Mouse (Mus musculus) intestine, postnatal 0 days (tissue): Measurements from ENCODE around the gene Tyrobp. TPM values are rescaled to one million over a fixed set of nuclear protein-coding genes. Genes with fewer than 3 reads are reported as not detected.

Experiments used
- ATAC-seq: fragments of 200-750 bp; cut with Nextera tagmentation; 2 replicates; pipeline ENCODE4 v1.8.0; 2017; ENCODE audit warnings: mild to moderate bottlenecking, moderate TSS enrichment, moderate library complexity
- H3K27ac ChIP-seq: fragments of 300-500 bp; sonication (generic); 2 replicates; pipeline ENCODE4 v1.5.1; 2014; ENCODE audit warnings: mild to moderate bottlenecking, low read depth, low read length, moderate library complexity
- H3K27me3 ChIP-seq: fragments of 300-500 bp; sonication (generic); replicated peaks from 2 replicates; pipeline ENCODE4 v1.6.1; 2014; ENCODE audit warnings: low read length, mixed read lengths; ENCODE audit not compliant: control insufficient read depth, insufficient read depth
- H3K36me3 ChIP-seq: fragments of 300-500 bp; sonication (generic); 2 replicates; pipeline ENCODE4 v1.6.1; 2014; ENCODE audit warnings: mild to moderate bottlenecking, moderate library complexity; ENCODE audit not compliant: control insufficient read depth, insufficient read depth
- H3K4me1 ChIP-seq: fragments of 300-500 bp; sonication (generic); replicated peaks from 2 replicates; pipeline ENCODE4 v1.6.1; 2014; ENCODE audit warnings: antibody characterized with exemption, low read length, mixed read lengths; ENCODE audit not compliant: control insufficient read depth, insufficient read depth
- H3K4me2 ChIP-seq: fragments of 300-500 bp; sonication (generic); replicated peaks from 2 replicates; pipeline ENCODE4 v1.6.1; 2014; ENCODE audit warnings: low read depth, mild to moderate bottlenecking, moderate library complexity
- H3K4me3 ChIP-seq: fragments of 300-500 bp; sonication (generic); 2 replicates; pipeline ENCODE4 v1.5.1; 2014; ENCODE audit warnings: low read depth, low read length
- H3K9ac ChIP-seq: fragments of 300-500 bp; sonication (generic); 2 replicates; pipeline ENCODE4 v1.6.1; 2014; ENCODE audit warnings: mild to moderate bottlenecking, low read depth, low read length
- H3K9me3 ChIP-seq: fragments of 300-500 bp; sonication (generic); 2 replicates; pipeline ENCODE4 v1.6.1; 2016; ENCODE audit warnings: mixed run types; ENCODE audit not compliant: control insufficient read depth
- CTCF ChIP-seq: sonication (generic); IDR thresholded peaks from 2 replicates; pipeline ENCODE4 v1.5.1; 2016; ENCODE audit warnings: low read depth, mild to moderate bottlenecking, control low read depth, antibody characterized with exemption, moderate library complexity
- WGBS: fragments of 180-500 bp; shearing (Covaris S2); extraction: QIAGEN DNeasy Blood & Tissue Kit; methylation state at CpG from one replicate; pipeline ENCODE4 v1.1.7; 2014; 5-methylcytosine and 5-hydroxymethylcytosine counted together
- polyA plus RNA-seq: library from polyadenylated mRNA; unstranded; fragments of >200 nt; fragmentation: Nextera tagmentation; extraction: Ambion mirVana; gene quantifications from 2 replicates; pipeline ENCODE4 v1.2.1, GENCODE M21; 2015

The Tyrobp gene
- polyA plus RNA-seq, 1 experiment from 2014 or later: 63.6 TPM

DNA sequence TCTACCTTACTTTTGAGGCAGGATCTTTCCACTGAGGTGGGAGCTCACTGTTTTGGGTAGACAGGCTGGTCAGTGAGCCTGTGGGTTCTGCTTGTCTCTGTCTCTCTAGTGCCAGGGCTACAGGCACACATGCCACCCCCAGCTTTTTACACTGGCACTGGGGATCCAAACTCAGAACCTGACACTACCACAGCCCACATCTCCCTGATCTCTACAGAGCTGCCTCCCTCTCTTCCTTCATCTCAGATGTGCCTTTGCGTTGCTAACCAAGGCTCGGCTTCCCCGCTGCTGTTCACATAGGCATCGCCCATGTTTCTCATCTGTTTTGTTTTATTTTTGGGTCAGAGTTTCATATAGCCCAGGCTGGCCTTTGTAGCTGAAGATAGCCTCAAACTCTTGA is 19.9 kb upstream of the Tyrobp start:
- Histone ChIP-seq H3K9ac (no peak overlapping the region), H3K27ac (peak overlapping the region; percentile 15; the same call in 1 of the 2 replicates), H3K4me1 (no peaks in the 10 kb centered on the region), H3K9me3 (no peaks in the 10 kb centered on the region), H3K27me3 (no peaks in the 10 kb centered on the region), H3K36me3 (no peaks in the 10 kb centered on the region), H3K4me2 (no peak overlapping the region), H3K4me3 (no peak overlapping the region)
- ATAC-seq: no peak
- WGBS: 88% methylated on average over 4 of the region's 4 CpGs
- no peak for TF ChIP-seq CTCF

DNA sequence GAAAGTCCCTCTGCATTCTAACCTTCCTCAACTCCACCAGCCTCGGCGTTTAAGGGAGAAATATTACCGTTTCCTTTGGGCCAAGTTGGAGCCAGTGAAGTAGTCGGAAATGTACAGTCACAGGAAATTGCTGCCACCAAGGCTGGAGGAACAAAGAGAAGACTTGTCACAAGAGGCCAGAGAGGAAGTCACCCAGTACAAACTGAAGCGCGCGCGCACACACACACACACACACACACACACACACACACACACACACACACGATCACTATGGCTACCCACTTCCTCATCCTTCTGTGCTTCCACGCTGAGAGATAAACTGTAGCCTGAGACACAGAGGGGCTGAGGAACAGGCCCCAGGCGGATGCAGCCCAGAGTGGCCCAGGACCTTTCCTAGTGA is 19.2 kb upstream of the Tyrobp start:
- no peaks in the 10 kb centered on the region for H3K27me3 ChIP-seq
- ATAC-seq: no peak
- H3K27ac ChIP-seq: no peak overlapping the region
- H3K9me3 ChIP-seq: no peaks in the 10 kb centered on the region
- 61% methylated on average over 10 of the region's 11 CpGs for WGBS
- no peaks in the 10 kb centered on the region for H3K36me3 ChIP-seq
- H3K9ac ChIP-seq: no peak overlapping the region
- no peak for TF ChIP-seq CTCF
- no peaks in the 10 kb centered on the region for H3K4me1 ChIP-seq
- H3K4me3 ChIP-seq: no peak overlapping the region
- no peak overlapping the region for H3K4me2 ChIP-seq

DNA sequence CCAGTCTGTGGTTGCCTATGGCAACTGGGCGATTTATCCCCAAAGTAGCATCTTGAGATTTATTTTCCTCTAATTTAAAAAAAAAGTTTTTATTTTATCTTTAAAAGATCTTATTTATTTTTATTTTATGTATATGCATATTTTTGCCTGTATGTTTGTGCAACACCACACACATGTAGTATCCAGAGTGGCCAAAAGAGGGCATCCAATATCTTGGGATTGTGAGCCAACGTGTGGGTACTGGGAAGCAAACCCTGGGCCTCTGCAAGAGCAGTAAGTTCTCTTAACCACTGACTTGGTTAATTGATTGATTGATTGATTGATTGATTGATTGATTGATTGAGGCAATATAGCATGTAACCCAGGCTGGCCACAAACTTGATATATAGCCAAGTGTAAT is 18.7 kb upstream of the Tyrobp start:
- Histone ChIP-seq H3K4me1 (no peaks in the 10 kb centered on the region), H3K36me3 (no peaks in the 10 kb centered on the region), H3K9ac (no peak overlapping the region), H3K9me3 (no peaks in the 10 kb centered on the region), H3K27me3 (no peaks in the 10 kb centered on the region), H3K4me3 (no peak overlapping the region), H3K4me2 (no peak overlapping the region), H3K27ac (no peak overlapping the region)
- ATAC-seq: no peak
- peak; percentile 36 for TF ChIP-seq CTCF
- WGBS: 34% methylated on average over 2 of the region's 2 CpGs

DNA sequence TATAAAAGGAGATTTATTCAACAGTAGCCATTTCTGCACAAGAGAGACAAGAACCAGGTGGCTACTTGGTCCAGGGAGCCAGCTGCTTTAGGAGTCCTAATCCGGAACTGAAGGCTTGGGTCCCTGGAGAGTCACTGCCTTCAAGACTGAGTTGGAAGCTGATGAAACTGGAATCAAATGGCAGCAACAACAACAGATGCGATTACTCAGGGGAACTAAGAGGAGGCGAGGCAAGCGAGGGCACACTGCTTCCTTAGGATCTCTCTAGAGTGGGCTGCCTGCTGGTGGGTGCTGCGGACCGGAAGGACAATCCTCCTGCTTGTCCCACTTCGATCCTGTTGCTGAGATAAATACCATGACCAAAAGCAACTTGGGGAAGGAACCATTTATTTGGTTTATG is 13.9 kb upstream of the Tyrobp start:
- no peak overlapping the region for H3K4me2 ChIP-seq
- H3K27ac ChIP-seq: no peak overlapping the region
- no peak for TF ChIP-seq CTCF
- no peak for ATAC-seq
- H3K9ac ChIP-seq: no peak overlapping the region
- no peaks in the 10 kb centered on the region for H3K27me3 ChIP-seq
- 55% methylated on average over 7 of the region's 7 CpGs for WGBS
- H3K4me3 ChIP-seq: no peak overlapping the region
- H3K4me1 ChIP-seq: no peaks in the 10 kb centered on the region
- no peaks in the 10 kb centered on the region for H3K9me3 ChIP-seq
- no peaks in the 10 kb centered on the region for H3K36me3 ChIP-seq

DNA sequence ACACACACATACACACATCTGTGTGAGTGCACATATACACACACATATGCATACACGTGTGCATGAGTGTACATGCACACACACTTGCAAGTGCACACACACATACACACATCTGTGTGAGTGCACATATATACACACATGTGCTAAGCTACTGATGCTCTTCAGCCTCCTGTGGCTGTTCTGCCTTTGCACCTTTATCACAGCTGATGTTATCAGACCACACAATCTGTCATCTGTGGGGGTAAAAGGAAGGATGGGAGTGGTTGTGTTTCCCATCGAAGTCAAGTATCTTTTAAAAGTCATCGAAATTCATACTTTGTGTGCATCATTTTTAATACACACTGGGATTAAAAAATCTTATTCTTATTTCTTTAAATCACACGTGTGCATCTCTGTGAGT is 11.2 kb upstream of the Tyrobp start:
- ATAC-seq: no peak
- no peak overlapping the region for H3K9ac ChIP-seq
- no peaks in the 10 kb centered on the region for H3K4me1 ChIP-seq
- TF ChIP-seq CTCF: no peak
- no peak overlapping the region for H3K4me2 ChIP-seq
- H3K36me3 ChIP-seq: no peaks in the 10 kb centered on the region
- no peaks in the 10 kb centered on the region for H3K27me3 ChIP-seq
- H3K4me3 ChIP-seq: no peak overlapping the region
- WGBS: 73% methylated on average over 4 of the region's 4 CpGs
- no peak overlapping the region for H3K27ac ChIP-seq
- no peaks in the 10 kb centered on the region for H3K9me3 ChIP-seq

DNA sequence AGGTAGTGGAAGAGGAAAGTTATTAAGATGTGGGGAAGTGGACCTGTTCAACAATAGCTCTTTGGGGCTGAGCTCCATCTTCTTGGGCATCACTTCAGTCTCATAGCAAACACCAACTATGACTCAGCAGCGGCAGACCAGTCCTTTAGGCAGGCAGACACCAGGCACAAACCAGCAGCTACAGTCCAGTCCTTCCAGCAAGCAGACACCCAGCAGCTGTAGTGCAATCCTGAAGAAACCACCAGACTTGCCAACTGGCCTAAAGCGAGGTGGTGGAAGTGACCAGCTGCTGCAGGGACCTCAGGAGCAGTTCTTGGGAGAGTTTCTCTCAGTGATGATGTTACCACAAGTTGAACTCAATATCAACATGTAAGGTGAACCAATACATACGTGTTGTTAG is 4.9 kb upstream of the Tyrobp start:
- no peak for TF ChIP-seq CTCF
- no peak overlapping the region for H3K9ac ChIP-seq

DNA sequence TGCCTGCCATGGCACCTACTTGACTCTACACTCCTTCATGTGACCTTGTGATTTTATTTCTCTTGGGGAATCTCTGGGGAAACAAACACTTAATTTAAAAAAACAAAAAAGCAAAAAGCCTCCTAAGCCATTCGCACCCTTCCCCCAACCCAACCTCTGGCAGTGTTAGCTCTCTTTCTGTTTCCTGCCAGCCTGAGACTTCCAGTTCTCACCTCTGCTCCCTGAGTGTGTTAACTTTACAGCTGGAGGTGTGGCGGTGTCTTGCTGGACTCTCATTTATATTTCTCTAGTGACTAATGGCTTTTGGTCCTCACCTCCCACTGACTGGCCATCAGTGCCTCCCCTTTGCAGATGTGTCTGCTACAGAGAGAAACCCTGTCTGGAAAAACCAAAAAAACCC is 3.8 kb upstream of the Tyrobp start:
- H3K27me3 ChIP-seq: no peaks in the 10 kb centered on the region
- no peaks in the 10 kb centered on the region for H3K36me3 ChIP-seq
- no peak overlapping the region for H3K27ac ChIP-seq
- H3K4me1 ChIP-seq: no peaks in the 10 kb centered on the region
- 37% methylated on average over 2 of the region's 2 CpGs for WGBS
- no peak overlapping the region for H3K4me3 ChIP-seq
- no peak overlapping the region for H3K9ac ChIP-seq
- no peak for ATAC-seq
- no peaks in the 10 kb centered on the region for H3K9me3 ChIP-seq
- no peak overlapping the region for H3K4me2 ChIP-seq
- TF ChIP-seq CTCF: no peak

More for the DNA sequence above, 4.9 kb upstream of the Tyrobp start:
- Histone ChIP-seq H3K4me1 (no peaks in the 10 kb centered on the region), H3K36me3 (no peaks in the 10 kb centered on the region), H3K27ac (no peak overlapping the region), H3K9me3 (no peaks in the 10 kb centered on the region), H3K27me3 (no peaks in the 10 kb centered on the region), H3K4me2 (no peak overlapping the region), H3K4me3 (no peak overlapping the region)
- ATAC-seq: no peak
- WGBS: 86% methylated on average over 3 of the region's 3 CpGs
